Mouse (Mus musculus): Measurements from ENCODE around the gene Pgpep1l. TPM values are rescaled to one million over a fixed set of nuclear protein-coding genes. Genes with fewer than 3 reads are reported as not detected.

The Pgpep1l gene
- polyA plus RNA-seq, 1 experiment from 2014 or later: not detected

GRCm38 (mm10) chr7:68236817-68237216 is 27.2 kb downstream of the Pgpep1l start:
- H3K27ac ChIP-seq (ENCODE audit: low read length): no peak overlapping the region
- no peaks in the 10 kb centered on the region for H3K27me3 ChIP-seq (ENCODE audit: control insufficient read depth, insufficient read depth, low read depth, low read length)
- H3K36me3 ChIP-seq (ENCODE audit: control insufficient read depth, insufficient read depth, low read length): no peaks in the 10 kb centered on the region
- H3K9me3 ChIP-seq (replicated peaks; ENCODE audit: control insufficient read depth, low read length, poor library complexity, severe bottlenecking): no peaks in the 10 kb centered on the region
- no peak overlapping the region for H3K4me2 ChIP-seq (ENCODE audit: low read length)
- no peak for ATAC-seq
- WGBS: 76% methylated on average over 8 of the region's 8 CpGs
- no peak overlapping the region for H3K4me3 ChIP-seq (ENCODE audit: low read depth, low read length)
- no peak overlapping the region for H3K9ac ChIP-seq (ENCODE audit: low read depth, low read length)
- H3K4me1 ChIP-seq (ENCODE audit: control insufficient read depth, insufficient read depth, low read length): peaks cover 2% of the 10 kb centered on the region; the same call in 1 of the 2 replicates

GRCm38 (mm10) chr7:68233619-68234223 is 30.3 kb downstream of the Pgpep1l start:
- H3K36me3 ChIP-seq (ENCODE audit: control insufficient read depth, insufficient read depth, low read length): 0 out of 2 replicates have a peak, but pooled peaks cover 2% of the 10 kb centered on the region
- no peaks in the 10 kb centered on the region for H3K9me3 ChIP-seq (replicated peaks; ENCODE audit: control insufficient read depth, low read length, poor library complexity, severe bottlenecking)
- H3K9ac ChIP-seq (ENCODE audit: low read depth, low read length): no peak overlapping the region
- H3K27me3 ChIP-seq (ENCODE audit: control insufficient read depth, insufficient read depth, low read depth, low read length): no peaks in the 10 kb centered on the region
- 23% methylated on average over 13 of the region's 13 CpGs for WGBS
- no peak overlapping the region for H3K4me3 ChIP-seq (ENCODE audit: low read depth, low read length)
- H3K27ac ChIP-seq (ENCODE audit: low read length): no peak overlapping the region; the same call in 1 of the 2 replicates
- ATAC-seq: peak; percentile 47; the same call in 1 of the 2 replicates
- peaks cover 3% of the 10 kb centered on the region for H3K4me1 ChIP-seq (ENCODE audit: control insufficient read depth, insufficient read depth, low read length)
- H3K4me2 ChIP-seq (ENCODE audit: low read length): no peak overlapping the region

GRCm38 (mm10) chr7:68232521-68232920 is 31.5 kb downstream of the Pgpep1l start:
- Histone ChIP-seq H3K27ac (ENCODE audit: low read length) (no peak overlapping the region), H3K9me3 (replicated peaks; ENCODE audit: control insufficient read depth, low read length, poor library complexity, severe bottlenecking) (no peaks in the 10 kb centered on the region), H3K9ac (ENCODE audit: low read depth, low read length) (no peak overlapping the region), H3K4me3 (ENCODE audit: low read depth, low read length) (no peak overlapping the region), H3K4me1 (ENCODE audit: control insufficient read depth, insufficient read depth, low read length) (peaks cover 9% of the 10 kb centered on the region), H3K36me3 (ENCODE audit: control insufficient read depth, insufficient read depth, low read length) (0 out of 2 replicates have a peak, but pooled peaks cover 2% of the 10 kb centered on the region), H3K4me2 (ENCODE audit: low read length) (no peak overlapping the region), H3K27me3 (ENCODE audit: control insufficient read depth, insufficient read depth, low read depth, low read length) (no peaks in the 10 kb centered on the region)
- 89% methylated on average over 5 of the region's 5 CpGs for WGBS
- ATAC-seq: no peak

- Histone ChIP-seq H3K27me3 (ENCODE audit: control insufficient read depth, insufficient read depth, low read depth, low read length) (no peaks in the 10 kb centered on the region), H3K27ac (ENCODE audit: low read length) (no peak overlapping the region), H3K4me2 (ENCODE audit: low read length) (no peak overlapping the region), H3K9ac (ENCODE audit: low read depth, low read length) (no peak overlapping the region), H3K9me3 (replicated peaks; ENCODE audit: control insufficient read depth, low read length, poor library complexity, severe bottlenecking) (no peaks in the 10 kb centered on the region), H3K4me3 (ENCODE audit: low read depth, low read length) (no peak overlapping the region), H3K4me1 (ENCODE audit: control insufficient read depth, insufficient read depth, low read length) (peaks cover 9% of the 10 kb centered on the region), H3K36me3 (ENCODE audit: control insufficient read depth, insufficient read depth, low read length) (0 out of 2 replicates have a peak, but pooled peaks cover 2% of the 10 kb centered on the region)
- WGBS: 88% methylated on average over 9 of the region's 9 CpGs
- ATAC-seq: no peak
These were observed 33.2 kb downstream of the Pgpep1l start for GRCm38 (mm10) chr7:68230831-68231230.

- no peak for ATAC-seq
- Histone ChIP-seq H3K36me3 (ENCODE audit: control insufficient read depth, insufficient read depth, low read length) (peaks cover 2% of the 10 kb centered on the region; the same call in 1 of the 2 replicates), H3K27me3 (ENCODE audit: control insufficient read depth, insufficient read depth, low read depth, low read length) (no peaks in the 10 kb centered on the region), H3K4me2 (ENCODE audit: low read length) (no peak overlapping the region), H3K4me3 (ENCODE audit: low read depth, low read length) (no peak overlapping the region), H3K4me1 (ENCODE audit: control insufficient read depth, insufficient read depth, low read length) (peaks cover 10% of the 10 kb centered on the region), H3K27ac (ENCODE audit: low read length) (no peak overlapping the region), H3K9ac (ENCODE audit: low read depth, low read length) (no peak overlapping the region), H3K9me3 (replicated peaks; ENCODE audit: control insufficient read depth, low read length, poor library complexity, severe bottlenecking) (no peaks in the 10 kb centered on the region)
- WGBS: 28% methylated on average over 6 of the region's 6 CpGs
These were observed 35.5 kb downstream of the Pgpep1l start for GRCm38 (mm10) chr7:68228491-68228890.

- ATAC-seq: no peak
- no peak overlapping the region for H3K4me3 ChIP-seq (ENCODE audit: low read depth, low read length)
- H3K4me1 ChIP-seq (ENCODE audit: control insufficient read depth, insufficient read depth, low read length): peaks cover 17% of the 10 kb centered on the region
- H3K9me3 ChIP-seq (replicated peaks; ENCODE audit: control insufficient read depth, low read length, poor library complexity, severe bottlenecking): no peaks in the 10 kb centered on the region
- H3K4me2 ChIP-seq (ENCODE audit: low read length): no peak overlapping the region
- no peak overlapping the region for H3K27ac ChIP-seq (ENCODE audit: low read length)
- H3K27me3 ChIP-seq (ENCODE audit: control insufficient read depth, insufficient read depth, low read depth, low read length): no peaks in the 10 kb centered on the region
- no peak overlapping the region for H3K9ac ChIP-seq (ENCODE audit: low read depth, low read length)
- 79% methylated on average over 4 of the region's 4 CpGs for WGBS
- H3K36me3 ChIP-seq (ENCODE audit: control insufficient read depth, insufficient read depth, low read length): peaks cover 2% of the 10 kb centered on the region; the same call in 1 of the 2 replicates
These were observed 36.4 kb downstream of the Pgpep1l start for GRCm38 (mm10) chr7:68227621-68228020.

- 78% methylated on average over 11 of the region's 11 CpGs for WGBS
- no peak for ATAC-seq
- Histone ChIP-seq H3K9me3 (replicated peaks; ENCODE audit: control insufficient read depth, low read length, poor library complexity, severe bottlenecking) (no peaks in the 10 kb centered on the region), H3K4me2 (ENCODE audit: low read length) (no peak overlapping the region), H3K36me3 (ENCODE audit: control insufficient read depth, insufficient read depth, low read length) (peaks cover 2% of the 10 kb centered on the region; the same call in 1 of the 2 replicates), H3K4me3 (ENCODE audit: low read depth, low read length) (no peak overlapping the region), H3K27me3 (ENCODE audit: control insufficient read depth, insufficient read depth, low read depth, low read length) (no peaks in the 10 kb centered on the region), H3K4me1 (ENCODE audit: control insufficient read depth, insufficient read depth, low read length) (peaks cover 18% of the 10 kb centered on the region), H3K9ac (ENCODE audit: low read depth, low read length) (no peak overlapping the region), H3K27ac (ENCODE audit: low read length) (no peak overlapping the region)
These were observed 37.0 kb downstream of the Pgpep1l start for GRCm38 (mm10) chr7:68227021-68227420.

GRCm38 (mm10) chr7:68225427-68226054 is 38.5 kb downstream of the Pgpep1l start:
- ATAC-seq: no peak
- Histone ChIP-seq H3K36me3 (ENCODE audit: control insufficient read depth, insufficient read depth, low read length) (no peaks in the 10 kb centered on the region; the same call in 1 of the 2 replicates), H3K4me3 (ENCODE audit: low read depth, low read length) (no peak overlapping the region), H3K9ac (ENCODE audit: low read depth, low read length) (no peak overlapping the region), H3K4me2 (ENCODE audit: low read length) (no peak overlapping the region), H3K4me1 (ENCODE audit: control insufficient read depth, insufficient read depth, low read length) (peaks cover 18% of the 10 kb centered on the region), H3K27ac (ENCODE audit: low read length) (no peak overlapping the region), H3K27me3 (ENCODE audit: control insufficient read depth, insufficient read depth, low read depth, low read length) (no peaks in the 10 kb centered on the region), H3K9me3 (replicated peaks; ENCODE audit: control insufficient read depth, low read length, poor library complexity, severe bottlenecking) (no peaks in the 10 kb centered on the region)
- WGBS: 93% methylated on average over 9 of the region's 9 CpGs

GRCm38 (mm10) chr7:68224006-68224405 is 40.0 kb downstream of the Pgpep1l start:
- no peaks in the 10 kb centered on the region for H3K9me3 ChIP-seq (replicated peaks; ENCODE audit: control insufficient read depth, low read length, poor library complexity, severe bottlenecking)
- H3K4me2 ChIP-seq (ENCODE audit: low read length): no peak overlapping the region
- ATAC-seq: no peak
- 92% methylated on average over 5 of the region's 5 CpGs for WGBS
- no peak overlapping the region for H3K4me3 ChIP-seq (ENCODE audit: low read depth, low read length)
- H3K36me3 ChIP-seq (ENCODE audit: control insufficient read depth, insufficient read depth, low read length): no peaks in the 10 kb centered on the region; the same call in 1 of the 2 replicates
- H3K27me3 ChIP-seq (ENCODE audit: control insufficient read depth, insufficient read depth, low read depth, low read length): no peaks in the 10 kb centered on the region
- no peak overlapping the region for H3K9ac ChIP-seq (ENCODE audit: low read depth, low read length)
- peak overlapping the region; percentile 79 for H3K27ac ChIP-seq (ENCODE audit: low read length)
- H3K4me1 ChIP-seq (ENCODE audit: control insufficient read depth, insufficient read depth, low read length): peaks cover 18% of the 10 kb centered on the region

Measured in midbrain, embryonic 16.5 days (tissue).